Mouse (Mus musculus): ENCODE results near the gene Acbd6. TPM values are rescaled to one million over a fixed set of nuclear protein-coding genes. Genes with fewer than 3 reads are reported as not detected.

Gene Acbd6
- polyA plus RNA-seq, 1 experiment from 2014 or later: 68.6 TPM

DNA sequence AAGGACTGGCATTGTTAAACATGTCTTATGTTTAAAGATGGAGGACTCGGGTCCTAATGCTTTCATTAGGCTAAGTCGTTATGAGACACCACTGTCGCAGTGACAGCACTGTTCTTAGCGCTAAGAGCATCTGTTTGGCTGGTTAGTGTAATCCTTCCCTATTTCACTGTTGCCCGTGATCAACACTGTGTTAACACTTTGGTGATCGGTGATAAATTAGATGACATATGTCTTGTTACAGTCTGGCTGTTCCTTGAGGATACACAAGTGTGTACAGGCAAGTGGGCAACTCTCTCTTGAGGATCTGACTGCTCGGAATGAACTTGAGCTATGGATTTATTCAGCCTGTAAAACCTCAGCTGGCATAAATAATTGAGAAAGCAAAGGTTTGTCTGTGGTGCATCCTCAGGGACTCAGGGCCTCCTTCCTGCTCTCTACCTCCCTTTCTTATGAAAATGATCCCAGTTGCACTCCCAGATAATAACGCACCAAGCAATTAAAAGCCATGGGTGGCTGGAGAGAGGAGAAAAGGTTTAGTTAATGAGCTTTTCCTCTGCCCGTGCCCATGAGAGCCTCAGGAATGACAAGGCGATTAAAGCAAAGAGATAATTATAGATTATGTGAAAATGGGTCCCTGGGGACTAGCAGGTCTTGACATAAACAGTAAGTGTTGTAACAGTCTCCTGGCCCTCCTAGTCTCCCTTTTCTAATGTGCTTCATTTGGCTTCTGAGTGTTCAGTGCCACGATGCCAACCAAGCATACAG, 47.7 kb downstream of the Acbd6 start:
- WGBS: 54% methylated on average over 11 of the region's 11 CpGs
- no peak for ATAC-seq (ENCODE audit: insufficient number of reproducible peaks, insufficient read depth, low FRiP score, low read depth)

GRCm38 (mm10) chr1:155606156-155606531, 48.2 kb downstream of the Acbd6 start:
- H3K36me3 ChIP-seq (ENCODE audit: control insufficient read depth, insufficient read depth, low read length): no peaks in the 10 kb centered on the region
- 83% methylated on average over 8 of the region's 8 CpGs for WGBS
- H3K9ac ChIP-seq (replicated peaks; ENCODE audit: low read depth, low read length): no peak overlapping the region
- H3K4me2 ChIP-seq (replicated peaks; ENCODE audit: low read depth, low read length): no peak overlapping the region
- no peaks in the 10 kb centered on the region for H3K9me3 ChIP-seq (ENCODE audit: control insufficient read depth, low read depth, low read length)
- no peak for ATAC-seq (ENCODE audit: insufficient number of reproducible peaks, insufficient read depth, low FRiP score, low read depth)
- H3K27me3 ChIP-seq (ENCODE audit: control insufficient read depth, insufficient read depth, low read length): no peaks in the 10 kb centered on the region
- no peak overlapping the region for H3K4me3 ChIP-seq (ENCODE audit: low read depth, low read length)
- H3K4me1 ChIP-seq (ENCODE audit: control insufficient read depth, insufficient read depth, low read length): no peaks in the 10 kb centered on the region
- H3K27ac ChIP-seq (ENCODE audit: low read length): no peak overlapping the region

More for the DNA sequence above, 47.7 kb downstream of the Acbd6 start:
- H3K9ac ChIP-seq (replicated peaks; ENCODE audit: low read depth, low read length): no peak overlapping the region
- H3K27ac ChIP-seq (ENCODE audit: low read length): no peak overlapping the region
- H3K36me3 ChIP-seq (ENCODE audit: control insufficient read depth, insufficient read depth, low read length): no peaks in the 10 kb centered on the region
- no peak overlapping the region for H3K4me2 ChIP-seq (replicated peaks; ENCODE audit: low read depth, low read length)
- H3K4me1 ChIP-seq (ENCODE audit: control insufficient read depth, insufficient read depth, low read length): no peaks in the 10 kb centered on the region
- no peaks in the 10 kb centered on the region for H3K9me3 ChIP-seq (ENCODE audit: control insufficient read depth, low read depth, low read length)
- no peaks in the 10 kb centered on the region for H3K27me3 ChIP-seq (ENCODE audit: control insufficient read depth, insufficient read depth, low read length)
- H3K4me3 ChIP-seq (ENCODE audit: low read depth, low read length): no peak overlapping the region

DNA sequence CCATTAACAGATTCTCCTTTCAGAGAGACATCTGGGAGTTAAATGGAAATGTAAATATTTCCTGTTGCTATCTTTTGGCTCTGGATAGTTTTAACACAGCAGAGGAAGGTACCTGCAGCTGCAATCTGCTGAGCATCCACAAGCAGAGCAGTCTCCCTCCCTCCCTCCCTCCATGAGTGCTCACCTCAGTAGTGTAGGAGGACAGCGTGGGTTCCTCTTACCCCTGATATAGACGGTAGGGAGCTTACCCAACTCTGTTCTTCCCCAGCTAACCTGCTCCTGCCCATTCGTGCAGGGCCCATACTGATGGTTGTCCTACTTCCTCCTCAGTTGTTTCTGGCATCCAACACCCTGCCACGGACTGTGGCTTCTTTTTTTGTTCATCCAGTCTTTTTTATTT, 50.6 kb downstream of the Acbd6 start:
- no peak overlapping the region for H3K4me2 ChIP-seq (replicated peaks; ENCODE audit: low read depth, low read length)
- no peaks in the 10 kb centered on the region for H3K4me1 ChIP-seq (ENCODE audit: control insufficient read depth, insufficient read depth, low read length)
- WGBS: 58% methylated on average over 4 of the region's 4 CpGs
- H3K27me3 ChIP-seq (ENCODE audit: control insufficient read depth, insufficient read depth, low read length): no peaks in the 10 kb centered on the region
- H3K9me3 ChIP-seq (ENCODE audit: control insufficient read depth, low read depth, low read length): no peaks in the 10 kb centered on the region
- H3K9ac ChIP-seq (replicated peaks; ENCODE audit: low read depth, low read length): no peak overlapping the region
- no peak overlapping the region for H3K4me3 ChIP-seq (ENCODE audit: low read depth, low read length)
- ATAC-seq (ENCODE audit: insufficient number of reproducible peaks, insufficient read depth, low FRiP score, low read depth): no peak
- no peak overlapping the region for H3K27ac ChIP-seq (ENCODE audit: low read length)
- H3K36me3 ChIP-seq (ENCODE audit: control insufficient read depth, insufficient read depth, low read length): no peaks in the 10 kb centered on the region

DNA sequence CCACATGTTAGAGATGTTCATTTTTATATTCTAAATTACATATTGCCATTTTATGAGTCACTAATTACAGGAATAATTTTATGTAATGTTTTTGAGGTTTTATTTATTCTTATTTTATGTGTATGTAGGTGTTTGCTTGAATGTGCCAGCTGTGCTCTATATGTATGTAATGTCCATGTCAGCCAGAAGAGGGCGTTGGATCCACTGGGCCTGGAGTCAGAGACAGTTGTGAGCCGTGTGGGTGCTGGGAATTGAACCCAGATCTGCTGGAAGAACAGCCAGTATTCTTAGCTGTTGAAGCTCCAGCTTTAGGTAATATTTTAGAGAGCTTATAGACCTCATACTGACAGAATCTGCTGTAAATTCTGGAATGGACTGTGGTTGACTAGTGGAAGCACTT, 56.5 kb downstream of the Acbd6 start:
- no peaks in the 10 kb centered on the region for H3K9me3 ChIP-seq (ENCODE audit: control insufficient read depth, low read depth, low read length)
- ATAC-seq (ENCODE audit: insufficient number of reproducible peaks, insufficient read depth, low FRiP score, low read depth): no peak
- 57% methylated on average over 2 of the region's 2 CpGs for WGBS

DNA sequence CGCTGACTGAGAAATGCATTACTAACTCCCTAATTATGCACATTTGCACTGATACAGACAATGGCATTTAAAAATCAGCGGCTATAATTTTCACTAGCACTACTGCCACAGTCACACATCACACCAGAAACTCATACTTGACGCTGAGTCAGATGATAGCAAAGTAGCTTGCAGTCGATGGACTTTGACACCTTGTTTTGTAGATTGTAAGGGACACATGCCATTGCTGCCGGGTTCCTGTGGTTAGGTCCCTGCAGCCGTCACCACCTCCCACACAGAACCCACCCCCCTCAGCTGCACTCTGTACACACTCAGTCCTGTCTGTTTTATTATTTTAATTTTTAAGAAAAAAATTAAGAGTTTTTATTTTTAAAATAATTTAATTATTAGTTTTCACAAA, 63.2 kb downstream of the Acbd6 start:
- no peaks in the 10 kb centered on the region for H3K9me3 ChIP-seq (ENCODE audit: control insufficient read depth, low read depth, low read length)
- H3K27ac ChIP-seq (ENCODE audit: low read length): no peak overlapping the region
- no peaks in the 10 kb centered on the region for H3K27me3 ChIP-seq (ENCODE audit: control insufficient read depth, insufficient read depth, low read length)
- H3K4me1 ChIP-seq (ENCODE audit: control insufficient read depth, insufficient read depth, low read length): no peaks in the 10 kb centered on the region
- ATAC-seq (ENCODE audit: insufficient number of reproducible peaks, insufficient read depth, low FRiP score, low read depth): no peak
- H3K4me2 ChIP-seq (replicated peaks; ENCODE audit: low read depth, low read length): no peak overlapping the region
- no peak overlapping the region for H3K4me3 ChIP-seq (ENCODE audit: low read depth, low read length)
- H3K36me3 ChIP-seq (ENCODE audit: control insufficient read depth, insufficient read depth, low read length): no peaks in the 10 kb centered on the region
- WGBS: 76% methylated on average over 6 of the region's 6 CpGs
- H3K9ac ChIP-seq (replicated peaks; ENCODE audit: low read depth, low read length): no peak overlapping the region

More for the DNA sequence above, 56.5 kb downstream of the Acbd6 start:
- Histone ChIP-seq H3K4me2 (replicated peaks; ENCODE audit: low read depth, low read length) (no peak overlapping the region), H3K27me3 (ENCODE audit: control insufficient read depth, insufficient read depth, low read length) (no peaks in the 10 kb centered on the region), H3K4me1 (ENCODE audit: control insufficient read depth, insufficient read depth, low read length) (no peaks in the 10 kb centered on the region), H3K36me3 (ENCODE audit: control insufficient read depth, insufficient read depth, low read length) (no peaks in the 10 kb centered on the region), H3K4me3 (ENCODE audit: low read depth, low read length) (no peak overlapping the region), H3K9ac (replicated peaks; ENCODE audit: low read depth, low read length) (no peak overlapping the region), H3K27ac (ENCODE audit: low read length) (no peak overlapping the region)

DNA sequence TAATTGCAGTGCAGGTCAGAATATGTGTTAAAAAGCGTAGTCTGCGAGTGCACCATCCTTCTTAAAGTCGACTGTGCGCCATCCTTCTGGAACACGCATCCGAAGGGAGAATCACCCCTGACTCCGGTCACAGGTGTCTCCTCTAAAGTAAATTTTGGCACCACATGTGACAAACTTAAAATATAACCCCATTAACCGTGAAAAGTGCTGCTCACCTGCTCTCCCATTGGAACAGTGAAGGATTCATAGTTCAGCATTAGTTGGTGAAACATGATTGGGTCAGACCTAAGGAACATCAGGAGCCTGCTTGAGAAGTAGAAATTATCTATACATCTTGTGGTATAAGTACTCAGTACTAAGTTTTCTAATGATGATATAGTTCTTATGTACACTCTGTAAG, 65.3 kb downstream of the Acbd6 start:
- no peak for ATAC-seq (ENCODE audit: insufficient number of reproducible peaks, insufficient read depth, low FRiP score, low read depth)
- no peak overlapping the region for H3K27ac ChIP-seq (ENCODE audit: low read length)
- no peaks in the 10 kb centered on the region for H3K9me3 ChIP-seq (ENCODE audit: control insufficient read depth, low read depth, low read length)
- no peaks in the 10 kb centered on the region for H3K36me3 ChIP-seq (ENCODE audit: control insufficient read depth, insufficient read depth, low read length)
- H3K9ac ChIP-seq (replicated peaks; ENCODE audit: low read depth, low read length): no peak overlapping the region
- H3K27me3 ChIP-seq (ENCODE audit: control insufficient read depth, insufficient read depth, low read length): no peaks in the 10 kb centered on the region
- WGBS: 90% methylated on average over 8 of the region's 8 CpGs
- no peak overlapping the region for H3K4me2 ChIP-seq (replicated peaks; ENCODE audit: low read depth, low read length)
- H3K4me1 ChIP-seq (ENCODE audit: control insufficient read depth, insufficient read depth, low read length): no peaks in the 10 kb centered on the region
- no peak overlapping the region for H3K4me3 ChIP-seq (ENCODE audit: low read depth, low read length)

GRCm38 (mm10) chr1:155627746-155628145, 69.8 kb downstream of the Acbd6 start:
- Histone ChIP-seq H3K27ac (ENCODE audit: low read length) (no peak overlapping the region), H3K27me3 (ENCODE audit: control insufficient read depth, insufficient read depth, low read length) (no peaks in the 10 kb centered on the region), H3K4me2 (replicated peaks; ENCODE audit: low read depth, low read length) (no peak overlapping the region), H3K4me3 (ENCODE audit: low read depth, low read length) (no peak overlapping the region), H3K36me3 (ENCODE audit: control insufficient read depth, insufficient read depth, low read length) (no peaks in the 10 kb centered on the region), H3K4me1 (ENCODE audit: control insufficient read depth, insufficient read depth, low read length) (no peaks in the 10 kb centered on the region), H3K9ac (replicated peaks; ENCODE audit: low read depth, low read length) (no peak overlapping the region), H3K9me3 (ENCODE audit: control insufficient read depth, low read depth, low read length) (no peaks in the 10 kb centered on the region)
- 78% methylated on average over 2 of the region's 2 CpGs for WGBS
- ATAC-seq (ENCODE audit: insufficient number of reproducible peaks, insufficient read depth, low FRiP score, low read depth): no peak

GRCm38 (mm10) chr1:155636648-155637047, 78.7 kb downstream of the Acbd6 start:
- H3K4me3 ChIP-seq (ENCODE audit: low read depth, low read length): no peak overlapping the region
- H3K36me3 ChIP-seq (ENCODE audit: control insufficient read depth, insufficient read depth, low read length): no peaks in the 10 kb centered on the region
- no peak for ATAC-seq (ENCODE audit: insufficient number of reproducible peaks, insufficient read depth, low FRiP score, low read depth)
- H3K4me1 ChIP-seq (ENCODE audit: control insufficient read depth, insufficient read depth, low read length): no peaks in the 10 kb centered on the region
- 74% methylated on average over 7 of the region's 7 CpGs for WGBS
- no peak overlapping the region for H3K9ac ChIP-seq (replicated peaks; ENCODE audit: low read depth, low read length)
- no peaks in the 10 kb centered on the region for H3K27me3 ChIP-seq (ENCODE audit: control insufficient read depth, insufficient read depth, low read length)
- H3K9me3 ChIP-seq (ENCODE audit: control insufficient read depth, low read depth, low read length): no peaks in the 10 kb centered on the region
- no peak overlapping the region for H3K27ac ChIP-seq (ENCODE audit: low read length)
- no peak overlapping the region for H3K4me2 ChIP-seq (replicated peaks; ENCODE audit: low read depth, low read length)

- ATAC-seq (ENCODE audit: insufficient number of reproducible peaks, insufficient read depth, low FRiP score, low read depth): no peak
- H3K27me3 ChIP-seq (ENCODE audit: control insufficient read depth, insufficient read depth, low read length): no peaks in the 10 kb centered on the region
- no peak overlapping the region for H3K9ac ChIP-seq (replicated peaks; ENCODE audit: low read depth, low read length)
- H3K27ac ChIP-seq (ENCODE audit: low read length): no peak overlapping the region
- H3K9me3 ChIP-seq (ENCODE audit: control insufficient read depth, low read depth, low read length): no peaks in the 10 kb centered on the region
- WGBS: 81% methylated on average over 5 of the region's 5 CpGs
- no peak overlapping the region for H3K4me3 ChIP-seq (ENCODE audit: low read depth, low read length)
- H3K4me1 ChIP-seq (ENCODE audit: control insufficient read depth, insufficient read depth, low read length): 0 out of 2 replicates have a peak, but pooled peaks cover 5% of the 10 kb centered on the region
- H3K36me3 ChIP-seq (ENCODE audit: control insufficient read depth, insufficient read depth, low read length): no peaks in the 10 kb centered on the region
- H3K4me2 ChIP-seq (replicated peaks; ENCODE audit: low read depth, low read length): no peak overlapping the region
Measured at GRCm38 (mm10) chr1:155645816-155646215, 87.9 kb downstream of the Acbd6 start.
